Mouse (Mus musculus) stomach, postnatal 0 days (tissue): ENCODE data around the gene Hoxc5. TPM values are rescaled to one million over a fixed set of nuclear protein-coding genes. Genes with fewer than 3 reads are reported as not detected.

Source experiments
- ATAC-seq: fragments of 200-750 bp; cut with Nextera tagmentation; 2 replicates; pipeline ENCODE4 v1.8.0; 2017; ENCODE audit not compliant: low FRiP score, low TSS enrichment
- DNase-seq: peaks from one replicate; pipeline ENCODE4 v3.0.0-alpha.2; 2016; ENCODE audit warnings: low spot score
- H3K27ac ChIP-seq: fragments of 300-500 bp; sonication (generic); replicated peaks from 2 replicates; pipeline ENCODE4 v1.5.1; 2014; ENCODE audit warnings: mild to moderate bottlenecking, control low read depth
- H3K27me3 ChIP-seq: fragments of 300-500 bp; sonication (generic); 2 replicates; pipeline ENCODE4 v1.6.1; 2014; ENCODE audit warnings: low read length; ENCODE audit not compliant: control insufficient read depth, insufficient read depth
- H3K36me3 ChIP-seq: fragments of 300-500 bp; sonication (generic); 2 replicates; pipeline ENCODE4 v1.6.1; 2014; ENCODE audit warnings: low read length, mixed read lengths; ENCODE audit not compliant: control insufficient read depth, insufficient read depth
- H3K4me1 ChIP-seq: fragments of 300-500 bp; sonication (generic); replicated peaks from 2 replicates; pipeline ENCODE4 v1.6.1; 2014; ENCODE audit warnings: antibody characterized with exemption; ENCODE audit not compliant: control insufficient read depth, insufficient read depth
- H3K4me2 ChIP-seq: fragments of 300-500 bp; sonication (generic); replicated peaks from 2 replicates; pipeline ENCODE4 v1.6.1; 2014; ENCODE audit warnings: low read depth, mild to moderate bottlenecking, control low read depth, moderate library complexity
- H3K4me3 ChIP-seq: fragments of 300-500 bp; sonication (generic); 2 replicates; pipeline ENCODE4 v1.5.1; 2014; ENCODE audit warnings: low read depth, low read length, control low read depth
- H3K9ac ChIP-seq: fragments of 300-500 bp; sonication (generic); 2 replicates; pipeline ENCODE4 v1.6.1; 2014; ENCODE audit warnings: mild to moderate bottlenecking, low read length, control low read depth, mixed read lengths
- H3K9me3 ChIP-seq: fragments of 300-500 bp; sonication (generic); 2 replicates; pipeline ENCODE4 v1.6.1; 2016; ENCODE audit warnings: low read length; ENCODE audit not compliant: control insufficient read depth
- CTCF ChIP-seq: IDR thresholded peaks from 2 replicates; pipeline ENCODE4 v1.5.1; 2016; ENCODE audit warnings: antibody characterized with exemption, low read depth, mild to moderate bottlenecking, moderate library complexity
- EP300 ChIP-seq: optimal IDR thresholded peaks from 2 replicates; pipeline ENCODE3; 2016; ENCODE audit warnings: antibody characterized with exemption
- WGBS: fragments of 180-500 bp; shearing (Covaris S2); extraction: QIAGEN DNeasy Blood & Tissue Kit; methylation state at CpG from one replicate; pipeline ENCODE4 v1.1.7; 2014; 5-methylcytosine and 5-hydroxymethylcytosine counted together
- polyA plus RNA-seq: library from polyadenylated mRNA; unstranded; fragments of >200 nt; fragmentation: Nextera tagmentation; extraction: Ambion mirVana; gene quantifications from 2 replicates; pipeline ENCODE4 v1.2.1, GENCODE M21; 2015

Hoxc5 gene
- 18.0 and 18.2 TPM in 2 replicates for polyA plus RNA-seq

DNA sequence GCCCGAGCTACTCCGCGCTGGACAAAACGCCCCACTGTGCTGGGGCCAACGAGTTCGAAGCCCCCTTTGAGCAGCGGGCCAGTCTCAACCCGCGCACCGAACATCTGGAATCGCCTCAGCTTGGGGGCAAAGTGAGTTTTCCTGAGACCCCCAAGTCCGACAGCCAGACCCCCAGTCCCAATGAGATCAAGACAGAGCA, at the start of gene Hoxc5:
TSS of gene Hoxc5 (plus strand) at position 132 of the 199 bp plus-strand sequence.
- H3K4me3 ChIP-seq: peak within 1 kb of the TSS; percentile 21
- H3K36me3 ChIP-seq: no peaks in the 10 kb centered on the region
- TF ChIP-seq EP300 (no peak), CTCF (no peak)
- no peak within 1 kb of the TSS for H3K27ac ChIP-seq
- no peaks in the 10 kb centered on the region for H3K9me3 ChIP-seq
- H3K9ac ChIP-seq: no peak within 1 kb of the TSS
- no peaks in the 10 kb centered on the region for H3K4me1 ChIP-seq
- WGBS: 8% methylated on average over 12 of the region's 12 CpGs
- peak within 1 kb of the TSS; percentile 37 for H3K4me2 ChIP-seq
- DNase-seq (no peak), ATAC-seq (no peak)
- H3K27me3 ChIP-seq: peaks cover 50% of the 10 kb centered on the region

DNA sequence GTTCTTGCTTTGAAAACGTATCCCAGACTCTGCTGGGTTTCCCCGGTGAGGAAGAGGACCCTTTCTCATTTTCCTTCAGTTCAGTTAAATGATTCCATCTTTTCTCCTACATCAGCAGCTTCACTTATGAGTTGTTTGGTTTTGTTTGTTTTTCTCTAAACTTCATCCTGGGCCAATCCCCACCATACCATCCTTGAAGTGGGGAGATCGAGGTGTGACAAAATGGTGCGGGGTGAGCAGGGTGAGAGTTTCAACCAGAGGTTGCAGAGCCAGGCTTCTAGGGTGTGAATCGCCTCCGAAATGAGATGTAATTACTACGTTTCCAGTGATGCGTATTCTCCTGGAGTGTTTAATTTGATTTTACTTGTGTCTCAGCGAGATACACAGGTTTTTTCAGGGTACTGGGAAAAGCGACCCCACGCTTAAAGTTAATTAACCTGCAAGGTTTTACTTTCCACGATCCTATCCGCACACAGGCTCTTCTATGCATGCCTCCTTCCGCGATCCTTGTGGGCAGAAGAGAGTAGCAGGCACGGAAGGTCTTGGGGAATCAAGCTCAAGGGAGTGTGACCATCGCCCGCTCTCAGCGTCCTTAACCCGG, 49.2 kb upstream of the Hoxc5 start:
- DNase-seq: no peak
- Histone ChIP-seq H3K27me3 (peaks cover 30% of the 10 kb centered on the region), H3K9ac (no peak overlapping the region), H3K4me2 (no peak overlapping the region), H3K9me3 (no peaks in the 10 kb centered on the region), H3K27ac (no peak overlapping the region), H3K4me3 (no peak overlapping the region), H3K4me1 (no peaks in the 10 kb centered on the region), H3K36me3 (no peaks in the 10 kb centered on the region)
- TF ChIP-seq CTCF: no peak
- TF ChIP-seq EP300: no peak
- WGBS: 3% methylated on average over 20 of the region's 20 CpGs
- no peak for ATAC-seq

DNA sequence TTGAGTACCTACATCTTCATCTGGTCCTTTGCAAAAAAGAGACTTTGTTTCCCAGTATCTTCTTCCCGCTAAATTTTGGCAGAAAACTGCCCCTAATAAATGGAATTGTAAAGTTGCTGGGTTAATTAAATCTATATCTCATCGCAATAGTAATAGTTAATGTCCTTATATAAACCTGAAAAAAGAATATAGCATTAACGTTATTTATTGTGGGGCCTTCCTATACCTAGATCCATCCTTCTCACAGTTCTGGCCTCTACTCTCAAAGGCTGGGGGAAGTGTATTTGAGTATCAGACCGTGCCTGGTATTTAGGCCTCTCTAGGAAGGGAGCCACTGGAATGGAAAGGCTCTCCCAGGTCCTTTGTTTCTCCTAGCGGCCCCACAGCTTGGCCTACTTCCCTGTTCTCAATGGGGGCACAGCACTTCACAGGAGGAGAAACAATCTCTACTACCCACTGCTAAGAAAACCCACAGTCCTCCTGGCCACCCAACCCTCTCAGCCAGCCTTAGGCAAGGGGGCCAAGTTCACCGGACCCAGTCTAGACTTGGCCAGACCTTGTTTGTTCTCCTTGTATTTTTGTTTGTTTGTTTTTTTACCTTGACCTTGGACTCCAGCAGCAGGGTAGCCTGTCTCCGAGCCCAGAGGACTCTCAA, 48.5 kb upstream of the Hoxc5 start:
- DNase-seq: no peak
- WGBS: 5% methylated on average over 7 of the region's 7 CpGs

DNA sequence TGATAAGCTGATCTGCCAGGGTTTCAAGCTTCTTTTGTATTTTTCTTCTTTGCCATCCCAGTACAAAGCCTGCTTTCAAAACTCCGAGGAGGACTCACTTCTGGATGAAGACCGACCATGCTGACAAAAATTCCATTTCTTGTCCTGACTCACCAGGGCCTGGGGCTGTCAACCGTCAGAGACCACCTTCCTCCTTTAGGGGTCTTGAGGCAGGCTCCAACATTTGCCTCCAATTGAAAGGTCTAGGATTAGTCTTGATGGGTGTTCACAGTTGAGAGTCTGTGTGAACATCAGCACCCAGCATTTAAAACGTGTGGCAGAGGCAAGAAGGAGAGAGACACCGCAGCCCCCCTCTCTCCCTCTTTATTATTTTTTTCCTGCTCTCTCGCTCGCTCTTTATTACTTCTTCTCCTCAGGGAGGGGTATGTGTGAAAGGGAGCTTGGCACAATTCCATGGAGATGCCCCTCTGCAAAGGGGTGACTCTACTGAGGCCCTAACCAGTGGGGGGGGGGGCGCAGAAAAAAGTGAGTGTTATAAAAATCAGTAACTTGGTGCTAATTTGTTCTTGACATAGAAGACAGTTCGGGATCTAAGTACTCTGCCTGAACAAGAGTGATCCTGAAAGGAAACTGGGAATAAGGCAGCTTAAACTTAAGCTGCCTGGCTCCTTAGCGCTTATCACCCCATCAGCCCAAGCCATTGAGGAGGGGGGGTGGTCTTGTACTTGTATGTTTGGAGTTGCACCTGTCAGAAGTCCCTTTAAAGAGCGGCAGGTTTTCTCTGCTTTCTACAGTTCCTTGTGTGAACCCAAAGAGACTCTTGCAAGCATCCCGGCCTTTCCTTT, 47.7 kb upstream of the Hoxc5 start:
- no peak overlapping the region for H3K4me3 ChIP-seq
- ATAC-seq (no peak), DNase-seq (no peak)
- H3K27ac ChIP-seq: no peak overlapping the region
- H3K9ac ChIP-seq: no peak overlapping the region
- no peak overlapping the region for H3K4me2 ChIP-seq
- no peaks in the 10 kb centered on the region for H3K9me3 ChIP-seq
- peaks cover 34% of the 10 kb centered on the region for H3K27me3 ChIP-seq
- H3K36me3 ChIP-seq: no peaks in the 10 kb centered on the region
- H3K4me1 ChIP-seq: no peaks in the 10 kb centered on the region
- no peak for TF ChIP-seq CTCF
- no peak for TF ChIP-seq EP300
- 5% methylated on average over 12 of the region's 12 CpGs for WGBS

More for the DNA sequence above, 48.5 kb upstream of the Hoxc5 start:
- Histone ChIP-seq H3K27ac (no peak overlapping the region), H3K27me3 (peaks cover 34% of the 10 kb centered on the region), H3K4me1 (no peaks in the 10 kb centered on the region), H3K9ac (no peak overlapping the region), H3K9me3 (no peaks in the 10 kb centered on the region), H3K36me3 (no peaks in the 10 kb centered on the region), H3K4me3 (no peak overlapping the region), H3K4me2 (no peak overlapping the region)
- no peak for ATAC-seq
- no peak for TF ChIP-seq CTCF
- TF ChIP-seq EP300: no peak

DNA sequence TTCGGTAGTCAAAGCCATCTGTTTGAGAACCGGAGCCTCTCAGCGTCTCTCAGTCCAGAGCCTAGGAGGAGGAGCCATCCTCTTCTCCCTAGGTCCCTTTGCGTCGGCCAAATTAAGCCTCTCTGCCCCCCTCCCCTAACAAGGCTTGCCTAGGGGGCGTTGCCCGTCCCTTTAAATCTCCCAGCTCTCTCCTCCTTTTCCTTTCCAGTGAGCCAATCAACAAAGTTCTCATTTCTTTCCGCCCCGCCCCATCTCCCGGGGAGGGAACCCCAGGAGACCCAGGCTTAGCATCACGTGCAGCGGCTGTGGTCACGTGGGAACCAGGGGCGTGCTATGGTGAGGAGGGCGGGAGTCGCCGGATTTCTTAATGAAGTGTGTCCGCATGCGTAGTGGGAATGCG, 46.6 kb upstream of the Hoxc5 start:
- peak; percentile 56 for DNase-seq
- under 1% methylated on average over 19 of the region's 20 CpGs for WGBS
- ATAC-seq: peak; percentile 57; the same call in 1 of the 2 replicates

More for the DNA sequence above, 46.6 kb upstream of the Hoxc5 start:
- Histone ChIP-seq H3K4me3 (peak overlapping the region; percentile 23; the same call in 1 of the 2 replicates), H3K9ac (no peak overlapping the region), H3K36me3 (no peaks in the 10 kb centered on the region), H3K4me2 (peak overlapping the region; percentile 42; the same call in 1 of the 2 replicates), H3K27ac (no peak overlapping the region), H3K27me3 (peaks cover 34% of the 10 kb centered on the region), H3K4me1 (no peaks in the 10 kb centered on the region), H3K9me3 (no peaks in the 10 kb centered on the region)
- no peak for TF ChIP-seq CTCF
